Mouse (Mus musculus) 3134 (cell line): ENCODE results near the gene Taar5.

Source experiments
- DNase-seq: peaks from one replicate; pipeline ENCODE4 v3.0.0-alpha.2; 2011; ENCODE audit warnings: low spot score; ENCODE audit not compliant: insufficient read length; ENCODE audit errors: extremely low read depth

The Taar5 gene

GRCm38 (mm10) chr10:23970656-23971165 is at the start of gene Taar5:
Gene Taar5 (plus strand): TSS chr10:23970706.
- no peak for DNase-seq

- no peak for DNase-seq
Observed at GRCm38 (mm10) chr10:23922468-23922867, 48.0 kb upstream of the Taar5 start.

GRCm38 (mm10) chr10:23923941-23924340 is 46.6 kb upstream of the Taar5 start:
- DNase-seq, result no peak

GRCm38 (mm10) chr10:23937613-23938012 is 32.9 kb upstream of the Taar5 start:
- DNase-seq, result no peak

DNA sequence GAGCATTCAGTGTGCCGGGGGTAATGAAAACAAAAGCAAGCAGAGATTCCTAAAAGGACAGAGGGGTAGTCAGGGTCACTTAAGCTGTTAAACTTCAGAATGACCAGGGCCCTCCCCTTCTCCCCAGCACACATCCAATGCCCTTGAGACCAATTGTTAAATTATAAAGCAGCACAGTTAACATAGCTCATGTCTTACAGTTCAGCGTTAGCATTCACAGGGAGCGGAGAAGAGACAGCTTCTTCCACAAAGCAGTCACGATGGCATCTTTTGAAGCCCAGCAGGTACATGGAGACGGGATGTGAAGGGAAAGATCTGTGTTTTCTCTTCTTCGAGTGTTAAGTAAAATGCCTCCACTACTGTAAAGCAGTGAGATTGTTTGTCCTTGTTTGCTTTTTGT is 32.2 kb upstream of the Taar5 start, which contains the start of gene Taar2:
Gene Taar2, plus strand, starts transcription at position 261 of the 400 bp plus-strand sequence.
- DNase-seq, result no peak

DNA sequence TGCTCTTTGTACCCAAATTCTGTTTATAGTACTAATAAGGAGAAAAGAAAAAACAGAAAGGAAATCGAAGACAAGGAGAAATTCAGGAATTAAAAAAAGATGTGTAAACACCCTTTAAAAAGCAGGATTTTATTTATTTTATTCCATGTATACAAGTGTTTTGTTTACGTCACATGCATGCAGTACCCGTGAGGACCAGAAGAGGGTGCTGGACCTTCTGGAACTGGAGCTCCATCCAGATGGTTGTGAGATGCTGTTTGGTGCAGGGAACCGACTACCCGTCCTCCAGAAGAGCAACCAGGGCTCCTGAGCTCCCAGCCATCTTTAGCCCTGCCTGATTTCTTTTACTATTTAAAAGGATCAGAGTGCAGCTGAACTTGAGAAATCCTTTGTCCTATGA is 28.0 kb upstream of the Taar5 start:
- DNase-seq, result no peak

DNA sequence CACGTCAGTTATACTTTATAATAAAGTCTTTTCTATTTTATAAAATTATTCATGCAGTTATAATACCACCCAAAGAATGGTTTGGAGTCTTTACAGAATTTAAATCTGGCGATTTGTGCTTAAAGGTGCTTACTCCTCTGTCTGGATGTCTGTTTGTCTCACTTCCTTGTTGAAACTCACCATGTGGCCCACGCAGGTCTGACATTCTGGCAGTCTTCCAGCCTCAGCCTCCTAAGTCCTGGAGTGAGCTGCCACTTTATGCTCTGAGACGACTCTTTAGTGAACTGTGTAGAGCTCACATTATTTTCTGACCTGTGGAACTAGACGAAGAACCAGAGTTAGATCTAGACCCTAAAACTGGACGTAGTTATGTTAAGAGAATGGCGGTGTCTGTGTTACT is 22.5 kb upstream of the Taar5 start:
- DNase-seq, result no peak

DNA sequence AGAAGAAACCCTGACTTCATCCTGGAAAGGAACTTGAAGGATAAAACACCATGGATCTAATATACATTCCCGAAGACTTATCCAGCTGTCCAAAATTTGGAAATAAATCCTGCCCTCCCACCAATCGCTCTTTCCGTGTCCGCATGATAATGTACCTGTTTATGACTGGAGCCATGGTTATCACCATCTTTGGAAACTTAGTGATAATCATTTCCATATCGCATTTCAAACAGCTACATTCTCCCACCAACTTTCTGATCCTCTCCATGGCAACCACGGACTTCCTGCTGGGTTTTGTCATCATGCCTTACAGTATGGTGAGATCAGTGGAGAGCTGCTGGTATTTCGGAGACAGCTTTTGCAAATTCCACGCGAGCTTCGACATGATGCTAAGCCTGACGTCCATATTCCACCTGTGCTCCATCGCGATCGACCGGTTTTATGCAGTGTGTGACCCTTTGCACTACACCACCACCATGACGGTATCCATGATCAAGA is 20.9 kb upstream of the Taar5 start, which contains the start of gene Taar3:
Gene Taar3, plus strand, starts transcription at position 51 of the 498 bp plus-strand sequence.
- no peak for DNase-seq

DNA sequence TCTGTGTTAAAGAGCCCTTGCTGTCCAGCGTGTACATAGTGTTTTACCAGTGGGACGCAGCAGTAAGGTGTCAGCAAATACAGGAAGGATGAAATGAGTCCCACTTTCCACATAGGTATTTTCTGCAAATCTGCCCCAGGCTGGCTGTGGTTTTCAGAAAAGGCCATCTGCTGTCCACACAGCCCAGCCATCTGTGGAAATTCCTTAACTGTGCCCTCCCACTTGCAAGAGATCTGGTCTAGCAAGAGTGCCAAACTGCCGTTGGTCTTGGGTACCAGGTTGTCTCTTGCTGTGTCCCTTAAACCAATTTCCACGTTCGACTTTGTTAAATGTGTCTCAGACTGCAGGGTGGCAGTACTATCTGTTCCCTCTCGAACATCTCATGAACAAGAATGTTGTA is 18.8 kb upstream of the Taar5 start:
- no peak for DNase-seq

- no peak for DNase-seq
Observed at GRCm38 (mm10) chr10:23959071-23959470, 11.4 kb upstream of the Taar5 start.

DNA sequence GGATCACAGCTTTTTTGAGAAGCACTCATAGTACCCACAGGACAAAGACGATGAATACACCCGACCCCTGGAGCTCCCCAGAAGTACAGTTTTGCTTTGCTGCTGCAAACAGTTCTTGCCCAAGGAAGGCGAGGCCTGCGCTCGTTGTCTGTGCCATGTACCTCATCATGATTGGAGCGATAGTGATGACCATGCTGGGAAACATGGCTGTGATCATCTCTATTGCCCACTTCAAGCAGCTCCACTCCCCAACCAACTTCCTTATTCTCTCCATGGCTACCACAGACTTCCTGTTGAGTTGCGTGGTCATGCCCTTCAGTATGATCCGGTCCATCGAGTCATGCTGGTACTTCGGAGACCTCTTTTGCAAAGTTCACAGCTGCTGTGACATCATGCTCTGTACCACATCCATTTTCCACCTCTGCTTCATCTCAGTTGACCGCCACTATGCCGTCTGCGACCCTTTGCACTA is 10.0 kb upstream of the Taar5 start, which contains the start of gene Taar4:
Gene Taar4, plus strand, starts transcription at position 51 of the 472 bp plus-strand sequence.
- DNase-seq, result no peak

GRCm38 (mm10) chr10:23963444-23963843 is 7.1 kb upstream of the Taar5 start:
- no peak for DNase-seq

- no peak for DNase-seq
Observed at GRCm38 (mm10) chr10:23964921-23965610, 5.4 kb upstream of the Taar5 start.

DNA sequence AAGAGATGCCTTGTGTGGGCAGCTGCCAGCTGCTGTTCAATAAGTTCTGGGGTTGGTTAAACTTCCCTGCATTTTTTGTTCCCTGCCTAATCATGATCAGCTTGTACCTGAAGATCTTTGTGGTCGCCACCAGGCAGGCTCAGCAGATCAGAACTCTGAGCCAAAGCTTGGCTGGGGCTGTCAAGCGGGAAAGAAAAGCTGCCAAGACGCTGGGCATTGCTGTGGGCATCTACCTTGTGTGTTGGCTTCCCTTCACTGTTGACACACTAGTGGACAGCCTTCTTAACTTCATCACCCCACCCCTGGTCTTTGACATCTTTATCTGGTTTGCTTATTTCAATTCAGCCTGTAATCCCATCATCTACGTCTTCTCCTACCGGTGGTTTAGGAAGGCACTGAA is 750 bp downstream of the Taar5 start:
- DNase-seq, result no peak

DNA sequence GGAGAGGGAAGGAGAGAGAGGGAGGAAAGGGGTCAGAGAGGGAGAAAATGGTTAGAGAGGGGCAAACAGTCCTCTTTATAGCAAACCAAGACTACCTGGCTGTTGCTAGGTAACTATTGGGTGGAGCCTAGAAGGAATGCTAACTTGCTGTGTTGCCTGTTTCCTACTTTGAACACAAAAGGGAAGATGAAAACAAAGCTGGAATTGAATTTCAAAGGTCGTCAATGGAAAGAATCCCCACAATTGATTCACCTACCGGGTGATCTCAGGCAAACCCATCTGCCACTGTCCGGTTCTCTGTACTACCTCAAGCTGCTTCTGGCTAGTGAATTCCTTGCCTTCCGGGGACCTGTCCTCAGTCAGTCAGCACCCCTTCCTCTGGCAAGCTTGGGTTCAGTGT is 7.5 kb downstream of the Taar5 start:
- DNase-seq, result no peak

GRCm38 (mm10) chr10:23978901-23979705 is 8.6 kb downstream of the Taar5 start:
- peak; percentile 38 for DNase-seq

- DNase-seq, result no peak
Observed at GRCm38 (mm10) chr10:23985546-23985945, 15.0 kb downstream of the Taar5 start, which contains the start of gene Taar6. Gene Taar6 (minus strand): TSS chr10:23985646.

GRCm38 (mm10) chr10:23986419-23986818 is 15.9 kb downstream of the Taar5 start:
- no peak for DNase-seq

DNA sequence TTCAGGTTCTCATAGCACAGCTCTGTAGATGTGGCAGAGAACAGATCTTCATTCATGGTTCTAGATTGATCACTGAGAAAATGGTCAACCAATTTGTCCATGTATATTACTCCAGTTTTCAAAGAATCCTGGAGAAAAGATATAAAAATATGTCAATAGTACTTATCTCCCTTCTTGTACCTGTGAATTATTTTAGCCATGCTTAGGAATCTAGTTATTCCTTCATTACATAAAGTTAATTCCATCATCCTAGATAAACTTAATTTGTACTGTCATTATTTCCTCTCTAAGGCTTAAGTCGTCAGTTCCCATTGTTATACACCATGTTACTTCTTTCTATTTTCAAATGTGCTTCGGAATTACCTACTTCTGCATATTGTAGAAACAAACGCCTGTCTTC is 22.9 kb downstream of the Taar5 start, which contains the start of gene Taar7a:
Gene Taar7a, minus strand, starts transcription at position 101 of the 400 bp plus-strand sequence.
- DNase-seq, result no peak

- DNase-seq, result no peak
Observed at GRCm38 (mm10) chr10:23999639-24000038, 29.1 kb downstream of the Taar5 start, which contains the start of gene Taar7b. Gene Taar7b (plus strand): TSS chr10:23999939.

DNA sequence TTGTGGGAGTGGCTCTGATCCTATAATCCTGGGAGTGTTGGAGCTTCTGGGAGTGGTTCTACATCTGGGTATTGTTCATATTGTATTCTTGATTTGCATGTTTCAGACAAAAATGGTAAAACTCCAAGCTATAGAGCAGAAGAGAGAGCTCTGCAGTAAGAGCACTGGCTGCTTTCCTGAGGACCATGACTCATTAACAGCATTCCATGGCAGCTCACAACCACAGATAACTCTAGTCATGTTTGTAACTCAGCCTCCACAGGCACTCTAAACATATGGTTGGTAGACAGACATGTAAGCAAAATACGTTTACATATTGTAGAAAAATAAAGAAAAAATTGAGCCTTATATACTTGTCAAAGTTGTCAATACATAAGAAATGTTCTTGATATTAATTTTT is 35.9 kb downstream of the Taar5 start:
- DNase-seq, result no peak
